Mouse (Mus musculus) kidney, postnatal 10 days (tissue): ENCODE results near the gene Gpc5.

Source experiments
- DNase-seq: peaks from one replicate; pipeline ENCODE4 v3.0.0; 2021; ENCODE audit warnings: mixed read lengths

The Gpc5 gene

GRCm38 (mm10) chr14:116415511-116415910 is 1323.5 kb downstream of the Gpc5 start:
- DNase-seq: no peak

DNA sequence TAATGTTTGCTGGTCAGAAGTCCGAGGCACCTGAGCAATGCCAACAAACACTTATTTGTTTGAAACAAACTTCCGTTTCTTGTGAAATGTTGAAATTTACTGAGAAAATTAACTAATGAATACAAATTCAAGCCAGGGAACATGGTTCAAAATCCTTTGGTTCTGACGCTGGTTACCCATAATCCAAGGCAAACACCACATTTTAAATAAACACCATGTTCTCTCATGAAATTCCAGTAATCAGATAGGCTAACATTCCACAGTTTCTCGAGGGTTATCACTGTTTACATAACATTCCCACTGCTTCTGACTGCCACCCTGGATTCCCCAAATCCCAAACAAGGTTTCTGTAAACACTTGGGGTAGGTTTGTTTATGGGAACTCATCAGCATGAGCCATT is 1356.2 kb downstream of the Gpc5 start:
- no peak for DNase-seq

DNA sequence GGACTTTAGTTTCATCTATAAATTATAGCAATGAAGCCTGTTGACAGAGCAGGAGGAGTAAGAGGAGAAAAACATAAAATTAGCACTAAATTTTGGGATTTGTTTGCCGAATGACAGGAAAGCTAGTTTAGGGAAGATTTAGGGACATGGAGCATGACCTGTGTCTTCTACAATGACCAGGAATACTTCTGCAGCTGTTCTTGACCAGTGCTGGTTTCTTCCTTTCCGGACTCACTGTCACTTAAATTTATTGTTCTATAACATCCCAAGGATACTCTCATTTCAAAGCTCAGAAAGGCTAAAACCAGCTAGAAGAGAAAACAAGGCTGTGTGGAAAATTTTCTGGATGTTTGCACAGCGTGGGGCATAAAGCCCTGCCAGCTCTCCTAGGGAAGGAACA is 1361.3 kb downstream of the Gpc5 start:
- DNase-seq: no peak

DNA sequence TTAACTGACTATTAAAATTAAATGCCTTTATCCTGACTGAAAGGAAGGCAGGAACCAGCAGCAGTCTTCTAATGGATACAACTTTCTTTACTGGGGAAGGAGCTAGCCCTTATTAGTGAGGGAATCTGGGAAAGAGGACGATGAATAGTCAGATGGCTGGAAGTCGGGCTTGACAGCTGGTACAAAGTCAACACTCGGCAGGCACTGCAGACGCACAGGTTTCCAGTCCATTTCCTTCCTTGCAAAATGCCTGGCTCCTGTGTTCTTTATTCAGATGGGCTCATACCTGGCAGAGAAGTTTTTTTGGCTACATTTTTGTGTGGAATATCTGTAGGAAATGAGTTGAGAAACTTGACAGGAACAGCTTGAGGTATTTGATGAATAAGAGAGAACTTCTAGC is 1364.2 kb downstream of the Gpc5 start:
- DNase-seq: no peak

DNA sequence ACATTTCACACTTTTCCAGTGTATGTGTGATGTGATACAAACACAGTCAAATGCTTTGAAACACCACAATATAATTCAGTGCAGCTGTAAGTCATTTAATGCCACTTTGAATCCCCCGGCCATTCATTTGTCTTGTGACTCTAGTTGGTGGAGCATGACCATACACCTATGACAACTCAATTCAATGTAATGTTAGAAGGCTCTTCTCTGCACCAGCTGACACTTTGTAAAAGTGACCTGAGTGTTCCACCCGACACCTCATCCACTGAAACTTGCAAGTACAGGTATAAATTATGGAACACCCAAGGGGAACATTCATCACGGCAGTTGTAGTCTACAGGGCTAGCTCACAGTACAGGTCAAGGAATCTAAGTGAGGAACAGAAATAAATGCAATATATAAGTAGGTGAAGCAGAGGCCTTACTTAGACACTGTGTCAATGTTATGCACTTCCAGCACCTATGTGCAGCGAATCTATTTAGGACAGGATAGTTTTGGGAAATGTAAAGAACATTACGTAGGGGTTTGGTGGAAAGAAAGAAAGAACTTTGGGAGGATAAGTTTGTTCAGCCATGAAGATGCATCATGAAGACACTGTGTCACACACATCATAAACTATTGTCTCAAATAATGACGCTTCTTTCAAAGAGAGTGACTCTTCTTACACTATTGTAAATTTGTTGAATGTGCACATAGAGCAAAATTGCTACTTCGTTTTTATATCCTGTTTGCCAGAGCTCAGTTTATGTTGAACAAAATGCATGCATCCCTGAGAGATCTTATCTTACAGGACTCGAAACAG is 1381.6 kb downstream of the Gpc5 start:
- no peak for DNase-seq

DNA sequence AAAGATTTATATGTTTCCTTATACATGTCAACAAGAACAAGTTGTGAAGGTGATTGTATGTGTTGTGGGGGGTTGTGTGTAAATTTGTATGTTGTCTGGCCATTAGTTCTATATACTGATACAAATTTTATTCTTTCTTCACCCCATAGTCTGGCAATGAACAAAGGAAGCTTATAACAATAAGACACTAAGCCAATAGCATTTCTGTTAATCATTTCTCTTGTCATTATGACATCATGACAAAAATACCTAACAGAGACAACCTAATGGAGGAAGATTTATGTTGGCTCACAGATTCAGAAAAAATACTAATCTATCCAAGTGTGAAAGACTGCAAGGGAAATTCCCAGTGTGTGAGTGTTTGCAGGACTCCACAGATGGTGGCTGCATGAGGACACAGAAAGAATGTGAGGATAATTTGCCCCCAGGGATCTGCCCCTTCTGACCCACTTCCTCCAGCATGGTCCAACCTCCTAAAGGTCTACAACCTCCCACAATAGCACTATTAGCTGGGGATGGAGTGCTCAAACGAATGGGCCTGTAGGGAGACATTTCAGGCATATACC is 1402.4 kb downstream of the Gpc5 start:
- DNase-seq: peak; percentile 8

- DNase-seq: no peak
Measured at GRCm38 (mm10) chr14:116538216-116538615, 1446.2 kb downstream of the Gpc5 start.

GRCm38 (mm10) chr14:116543746-116544145 is 1451.7 kb downstream of the Gpc5 start:
- DNase-seq: no peak

DNA sequence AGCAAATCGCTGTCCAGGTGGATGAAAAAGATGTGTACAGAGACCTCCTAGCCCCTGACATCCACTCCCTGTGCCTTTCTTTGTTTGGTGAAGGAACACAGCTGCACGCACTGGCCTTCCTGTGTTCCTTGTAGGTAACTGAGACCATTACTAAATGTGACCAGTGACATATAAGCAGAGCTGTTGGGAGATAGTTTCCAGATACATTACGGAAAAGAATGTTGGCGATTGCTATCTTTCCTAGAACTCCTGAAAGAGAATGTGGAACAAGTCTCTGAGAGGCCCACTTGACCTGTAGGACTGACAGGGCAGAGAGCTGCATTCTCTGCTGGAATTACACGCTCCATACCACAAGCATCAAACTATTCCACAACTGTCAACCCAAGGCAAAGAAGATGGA is 1459.4 kb downstream of the Gpc5 start:
- no peak for DNase-seq

- no peak for DNase-seq
Measured at GRCm38 (mm10) chr14:116553316-116553715, 1461.3 kb downstream of the Gpc5 start.

- no peak for DNase-seq
Measured at GRCm38 (mm10) chr14:116558141-116558800, 1466.3 kb downstream of the Gpc5 start.

GRCm38 (mm10) chr14:116559990-116560389 is 1468.0 kb downstream of the Gpc5 start:
- peak; percentile 34 for DNase-seq
